Mouse (Mus musculus): ENCODE data around the gene Ttc27. TPM values are rescaled to one million over a fixed set of nuclear protein-coding genes. Genes with fewer than 3 reads are reported as not detected.
A peak's percentile ranks its signal among the peaks of the same experiment; 100 is the strongest.

Ttc27 gene
- total and polyA plus RNA-seq, 3 experiments, result 52.9 to 92.9 (median 70.3) TPM

GRCm38 (mm10) chr17:74804321-74804930 lies 86.9 kb downstream of the Ttc27 start:
- TF ChIP-seq ZNF384 (IDR thresholded peaks at IDR 0.05; ENCODE audit: low read depth, low read length) (no peak), MXI1 (IDR thresholded peaks at IDR 0.05; ENCODE audit: low read depth, low read length) (no peak), MAZ (IDR thresholded peaks at IDR 0.05; ENCODE audit: low read depth, low read length) (no peak), ELF1 (IDR thresholded peaks at IDR 0.05; ENCODE audit: low read depth, low read length) (no peak), RAD21 (IDR thresholded peaks at IDR 0.05; ENCODE audit: low read depth, low read length) (no peak), NELFE (IDR thresholded peaks at IDR 0.05; ENCODE audit: low read depth, low read length) (no peak), MAX (IDR thresholded peaks at IDR 0.05; ENCODE audit: low read length) (no peak), SIN3A (IDR thresholded peaks at IDR 0.05; ENCODE audit: low read length) (no peak), ZC3H11A (IDR thresholded peaks at IDR 0.05; ENCODE audit: low read depth, low read length) (no peak), HCFC1 (IDR thresholded peaks at IDR 0.05; ENCODE audit: low read depth, low read length) (no peak), BHLHE40 (IDR thresholded peaks at IDR 0.05; ENCODE audit: low read depth, low read length) (no peak), MAFK (IDR thresholded peaks at IDR 0.05; ENCODE audit: insufficient replicate concordance, low read length) (no peak), IRF4 (IDR thresholded peaks at IDR 0.05; ENCODE audit: low read depth, low read length) (no peak), USF1 (IDR thresholded peaks at IDR 0.05; ENCODE audit: low read depth, low read length) (no peak), CTCF (conservative IDR thresholded peaks at IDR 0.05 in 1 of 2, IDR thresholded peaks at IDR 0.05 in 1 of 2; ENCODE audit: low read depth in 2 of 2, low read length in 2 of 2) (no peak)
- H3K27me3 ChIP-seq (replicated peaks), result no peaks in the 10 kb centered on the region
- H3K36me3 ChIP-seq (replicated peaks in 1 of 2; ENCODE audit: control insufficient read depth in 1 of 2, insufficient read depth in 1 of 2, low read length in 1 of 2), result peaks cover 10 to 46% of the 10 kb centered on the region in 2 experiments
- H3K4me2 ChIP-seq (ENCODE audit: insufficient read depth, low read depth, poor library complexity, severe bottlenecking), result no peak overlapping the region
- no peak overlapping the region for H3K27ac ChIP-seq (ENCODE audit: insufficient read depth, low read depth)
- H3K9ac ChIP-seq (ENCODE audit: insufficient read depth, low read depth), result no peak overlapping the region
- no peak for DNase-seq (ENCODE audit: extremely low read depth)
- peaks cover 27 to 64% of the 10 kb centered on the region in 2 experiments for H3K4me1 ChIP-seq (ENCODE audit: control insufficient read depth in 1 of 2, insufficient read depth in 2 of 2)
- H3K9me3 ChIP-seq (replicated peaks; ENCODE audit: low read length), result peaks cover 3% of the 10 kb centered on the region
- no peaks in the 10 kb centered on the region for H3K79me2 ChIP-seq (replicated peaks; ENCODE audit: control insufficient read depth, extremely low read depth, insufficient read depth, poor library complexity, severe bottlenecking)
- no peak overlapping the region for H3K4me3 ChIP-seq (replicated peaks in 1 of 3; ENCODE audit: low read depth in 2 of 3, low read length in 2 of 3, poor library complexity in 1 of 3)
- in situ Hi-C loops (cut with MboI; ENCODE audit: low pct_ligation_motif_present, low pct_unique_long_range_greater_than_20kb, low sequenced_read_pairs) (loop anchor here (25.0 kb wide), 1 partner anchor 583 kb away; no protein-coding TSS in a partner anchor), dilution Hi-C loops (cut with MboI; ENCODE audit: extremely low pct_ligation_motif_present, extremely low pct_unique_long_range_greater_than_20kb, low sequenced_read_pairs) (no loop called here)

- H3K79me2 ChIP-seq (replicated peaks; ENCODE audit: control insufficient read depth, extremely low read depth, insufficient read depth, poor library complexity, severe bottlenecking), result no peaks in the 10 kb centered on the region
- in situ Hi-C loops (cut with MboI; ENCODE audit: low pct_ligation_motif_present, low pct_unique_long_range_greater_than_20kb, low sequenced_read_pairs) (loop anchor here (25.0 kb wide), 1 partner anchor 580 kb away; no protein-coding TSS in a partner anchor), dilution Hi-C loops (cut with MboI; ENCODE audit: extremely low pct_ligation_motif_present, extremely low pct_unique_long_range_greater_than_20kb, low sequenced_read_pairs) (no loop called here)
- H3K27ac ChIP-seq (ENCODE audit: insufficient read depth, low read depth), result peak overlapping the region; percentile 81
- peak; percentile 39; the same call in 1 of the 2 replicates for TF ChIP-seq EP300 (IDR thresholded peaks at IDR 0.05; ENCODE audit: low read length)
- TF ChIP-seq KAT2A (IDR thresholded peaks at IDR 0.05; ENCODE audit: insufficient replicate concordance, low read length), result no peak
- no peak for TF ChIP-seq USF2 (conservative IDR thresholded peaks at IDR 0.05; ENCODE audit: low read depth, low read length)
- no peak for TF ChIP-seq CHD2 (IDR thresholded peaks at IDR 0.05; ENCODE audit: low read length)
- no peak for TF ChIP-seq MAZ (IDR thresholded peaks at IDR 0.05; ENCODE audit: low read depth, low read length)
- TF ChIP-seq ZMIZ1 (IDR thresholded peaks at IDR 0.05; ENCODE audit: low read depth, low read length), result no peak
- TF ChIP-seq MEF2A (IDR thresholded peaks at IDR 0.05; ENCODE audit: borderline replicate concordance, low read depth, low read length), result peak; percentile 28; the same call in 1 of the 2 replicates
- no peak for TF ChIP-seq MAFK (IDR thresholded peaks at IDR 0.05; ENCODE audit: insufficient replicate concordance, low read length)
- TF ChIP-seq CHD1 (IDR thresholded peaks at IDR 0.05; ENCODE audit: low read depth, low read length), result no peak
- TF ChIP-seq HCFC1 (IDR thresholded peaks at IDR 0.05; ENCODE audit: low read depth, low read length), result no peak
- no peak for TF ChIP-seq JUND (conservative IDR thresholded peaks at IDR 0.05; ENCODE audit: low read depth, low read length)
- TF ChIP-seq ELF1 (IDR thresholded peaks at IDR 0.05; ENCODE audit: low read depth, low read length), result no peak
- no peak for TF ChIP-seq MXI1 (IDR thresholded peaks at IDR 0.05; ENCODE audit: low read depth, low read length)
- H3K36me3 ChIP-seq (replicated peaks in 1 of 2; ENCODE audit: control insufficient read depth in 1 of 2, insufficient read depth in 1 of 2, low read length in 1 of 2), result peaks cover 9 to 41% of the 10 kb centered on the region in 2 experiments
- peak overlapping the region; percentile 44 for H3K9ac ChIP-seq (ENCODE audit: insufficient read depth, low read depth)
- H3K4me2 ChIP-seq (ENCODE audit: insufficient read depth, low read depth, poor library complexity, severe bottlenecking), result peak overlapping the region; percentile 60
- peaks cover 23 to 66% of the 10 kb centered on the region in 2 experiments for H3K4me1 ChIP-seq (ENCODE audit: control insufficient read depth in 1 of 2, insufficient read depth in 2 of 2)
- H3K9me3 ChIP-seq (replicated peaks; ENCODE audit: low read length), result peaks cover 3% of the 10 kb centered on the region
- no peaks in the 10 kb centered on the region for H3K27me3 ChIP-seq (replicated peaks)
- H3K4me3 ChIP-seq (replicated peaks in 1 of 3; ENCODE audit: low read depth in 2 of 3, low read length in 2 of 3, poor library complexity in 1 of 3), result peak overlapping the region in 2 of 3 experiments; percentile 6 to 8
- DNase-seq (ENCODE audit: extremely low read depth), result peak; percentile 48
These were observed 90.1 kb downstream of the Ttc27 start for GRCm38 (mm10) chr17:74807509-74808248.

Data from CH12.LX (cell line).